Mouse (Mus musculus) hindbrain, embryonic 14.5 days (tissue): Measurements from ENCODE around the gene Insl3. TPM values are rescaled to one million over a fixed set of nuclear protein-coding genes. Genes with fewer than 3 reads are reported as not detected.
A peak's percentile ranks its signal among the peaks of the same experiment; 100 is the strongest.

Source experiments
- ATAC-seq: fragments of 200-750 bp; cut with Nextera tagmentation; 2 replicates; pipeline ENCODE4 v1.8.0; 2017; ENCODE audit warnings: moderate number of reproducible peaks, mild to moderate bottlenecking, moderate TSS enrichment, moderate library complexity; ENCODE audit not compliant: low FRiP score
- DNase-seq: peaks from one replicate; pipeline ENCODE4 v3.0.0-alpha.2; 2015; ENCODE audit warnings: low spot score
- H3K27ac ChIP-seq: fragments of 300-500 bp; sonication (generic); 2 replicates; pipeline ENCODE4 v1.5.1; 2014; ENCODE audit warnings: mild to moderate bottlenecking, moderate library complexity
- H3K27me3 ChIP-seq: fragments of 300-500 bp; sonication (generic); 2 replicates; pipeline ENCODE4 v1.6.1; 2014; ENCODE audit warnings: mild to moderate bottlenecking, low read length, mixed read lengths; ENCODE audit not compliant: control insufficient read depth, insufficient read depth
- H3K36me3 ChIP-seq: fragments of 300-500 bp; sonication (generic); replicated peaks from 2 replicates; pipeline ENCODE4 v1.6.1; 2014; ENCODE audit not compliant: control insufficient read depth, insufficient read depth
- H3K4me1 ChIP-seq: fragments of 300-500 bp; sonication (generic); replicated peaks from 2 replicates; pipeline ENCODE4 v1.6.1; 2014; ENCODE audit warnings: antibody characterized with exemption, low read length, mixed read lengths; ENCODE audit not compliant: control insufficient read depth, insufficient read depth
- H3K4me2 ChIP-seq: fragments of 300-500 bp; sonication (generic); replicated peaks from 2 replicates; pipeline ENCODE4 v1.6.1; 2014; ENCODE audit warnings: mild to moderate bottlenecking, moderate library complexity
- H3K4me3 ChIP-seq: fragments of 300-500 bp; sonication (generic); replicated peaks from 2 replicates; pipeline ENCODE4 v1.5.1; 2014; ENCODE audit warnings: mild to moderate bottlenecking, low read length
- H3K9ac ChIP-seq: fragments of 300-500 bp; sonication (generic); 2 replicates; pipeline ENCODE4 v1.6.1; 2014
- H3K9me3 ChIP-seq: fragments of 300-500 bp; sonication (generic); 2 replicates; pipeline ENCODE4 v1.6.1; 2016; ENCODE audit warnings: low read length; ENCODE audit not compliant: control insufficient read depth
- WGBS: fragments of 180-500 bp; shearing (Covaris S2); extraction: QIAGEN DNeasy Blood & Tissue Kit; methylation state at CpG from one replicate; pipeline ENCODE4 v1.1.7; 2014; 5-methylcytosine and 5-hydroxymethylcytosine counted together
- polyA plus RNA-seq: library from polyadenylated mRNA; unstranded; fragments of >200 nt; fragmentation: Nextera tagmentation; extraction: Ambion mirVana; gene quantifications from 2 replicates; pipeline ENCODE4 v1.2.1, GENCODE M21; 2014

The Insl3 gene
- polyA plus RNA-seq, 1 experiment from 2014 or later, result 1.4 TPM

DNA sequence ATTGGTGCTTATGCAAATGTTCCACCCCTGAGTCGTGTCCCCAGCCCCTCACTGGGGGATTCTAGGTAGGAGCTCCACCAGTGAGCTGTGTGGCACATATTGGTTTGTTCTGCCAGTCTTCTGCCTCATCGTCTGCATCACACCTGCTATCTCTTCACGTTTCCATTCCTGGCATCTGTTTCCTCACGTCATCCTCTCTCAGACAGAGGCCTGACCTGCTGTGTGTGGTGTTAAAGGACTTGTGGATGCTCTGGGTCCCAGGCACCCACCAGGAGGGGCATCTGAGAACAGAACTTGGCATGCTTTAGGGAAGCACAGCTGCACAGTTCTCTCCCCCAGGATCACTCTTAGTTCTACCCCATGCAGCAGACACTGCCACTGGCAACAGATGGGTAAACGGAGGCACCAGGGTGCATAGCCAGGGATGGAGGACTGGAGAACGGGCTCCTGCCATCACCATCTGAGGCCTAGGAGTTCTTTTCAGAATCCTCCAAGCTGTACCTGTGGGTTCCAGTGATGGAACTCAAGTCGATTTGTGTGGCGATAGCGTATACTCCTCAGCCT is 13.5 kb upstream of the Insl3 start:
- Histone ChIP-seq H3K4me1 (peaks cover 10% of the 10 kb centered on the region; the same call in 1 of the 2 replicates), H3K9ac (peak overlapping the region; percentile 81; the same call in 1 of the 2 replicates), H3K27me3 (peaks cover 43% of the 10 kb centered on the region), H3K4me3 (peak overlapping the region; percentile 58), H3K4me2 (peak overlapping the region; percentile 88), H3K36me3 (no peaks in the 10 kb centered on the region), H3K27ac (no peak overlapping the region), H3K9me3 (no peaks in the 10 kb centered on the region)
- no peak for ATAC-seq
- 33% methylated on average over 9 of the region's 9 CpGs for WGBS
- no peak for DNase-seq

DNA sequence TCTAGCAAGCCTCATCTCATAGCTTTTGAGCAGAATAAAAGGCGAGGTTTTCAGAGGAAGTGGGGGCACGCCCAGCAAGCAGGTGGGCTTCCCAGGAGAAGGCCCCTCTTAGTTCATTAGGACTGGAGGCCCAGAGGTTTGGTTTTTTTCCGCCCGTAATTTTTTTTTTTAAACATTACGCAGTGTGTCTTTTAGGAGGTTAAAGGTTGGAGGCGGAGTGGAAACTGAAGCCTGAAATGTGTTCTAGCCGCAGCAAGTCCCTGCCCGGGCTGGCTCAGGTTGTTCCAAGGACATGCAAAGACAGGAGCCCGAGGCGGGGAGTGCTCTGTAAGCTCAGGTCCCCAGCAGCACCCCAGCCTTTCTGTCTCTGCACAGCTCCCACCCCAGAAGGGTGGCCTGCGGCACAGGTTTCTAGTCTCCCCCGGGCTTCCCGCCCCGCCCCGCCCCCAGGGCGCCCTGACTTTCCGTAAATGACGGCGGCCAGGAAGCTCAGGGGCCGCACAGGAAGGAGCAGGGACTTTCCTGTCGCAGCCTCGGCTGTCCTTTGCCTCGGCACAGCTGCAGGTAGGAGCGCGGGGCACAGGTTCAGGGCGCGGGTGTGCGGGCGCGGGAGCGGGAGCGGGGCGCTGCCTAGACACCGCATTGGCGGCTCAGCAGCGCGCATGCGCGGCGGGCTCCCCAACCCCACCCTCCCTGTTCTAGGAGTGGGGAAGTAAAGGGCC is 12.8 kb upstream of the Insl3 start, which contains the start of gene Jak3:
Gene Jak3, plus strand, starts transcription at position 277 of the 722 bp plus-strand sequence.
- H3K4me1 ChIP-seq, result peaks cover 10% of the 10 kb centered on the region; the same call in 1 of the 2 replicates
- WGBS, result 3% methylated on average over 40 of the region's 40 CpGs
- H3K9me3 ChIP-seq, result no peaks in the 10 kb centered on the region
- no peaks in the 10 kb centered on the region for H3K36me3 ChIP-seq
- peak within 1 kb of the TSS; percentile 81 for H3K9ac ChIP-seq
- DNase-seq (peak; percentile 74), ATAC-seq (peak; percentile 63)
- peak within 1 kb of the TSS; percentile 51; the same call in 1 of the 2 replicates for H3K27ac ChIP-seq
- peak within 1 kb of the TSS; percentile 88 for H3K4me2 ChIP-seq
- peaks cover 50% of the 10 kb centered on the region for H3K27me3 ChIP-seq
- H3K4me3 ChIP-seq, result peak within 1 kb of the TSS; percentile 58

DNA sequence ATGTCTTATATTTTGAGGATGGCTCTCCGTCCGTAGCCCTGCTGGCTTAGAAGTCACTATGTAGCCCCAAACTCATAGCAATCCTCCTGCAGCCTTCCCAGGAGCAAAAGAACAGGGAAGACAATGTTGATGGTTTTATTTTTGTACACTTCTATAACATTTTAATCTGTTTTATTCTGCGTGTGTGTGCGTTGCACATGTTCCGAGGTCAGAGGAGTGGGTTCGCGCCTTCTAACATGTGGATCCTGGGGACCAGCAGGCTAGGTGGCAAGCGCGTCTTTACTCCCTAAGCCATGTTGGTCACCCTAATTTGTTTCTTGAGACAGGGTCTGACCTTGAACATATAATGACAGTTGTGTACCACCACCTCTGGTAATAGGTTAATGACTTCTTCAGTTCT is 12.2 kb upstream of the Insl3 start:
- 50% methylated on average over 9 of the region's 9 CpGs for WGBS
- H3K27me3 ChIP-seq, result peaks cover 56% of the 10 kb centered on the region
- no peaks in the 10 kb centered on the region for H3K36me3 ChIP-seq
- no peak for ATAC-seq
- peak overlapping the region; percentile 88 for H3K4me2 ChIP-seq
- H3K9ac ChIP-seq, result peak overlapping the region; percentile 81; the same call in 1 of the 2 replicates
- no peak for DNase-seq
- H3K9me3 ChIP-seq, result no peaks in the 10 kb centered on the region
- no peak overlapping the region for H3K27ac ChIP-seq
- H3K4me1 ChIP-seq, result peaks cover 9% of the 10 kb centered on the region; the same call in 1 of the 2 replicates
- peak overlapping the region; percentile 58 for H3K4me3 ChIP-seq

DNA sequence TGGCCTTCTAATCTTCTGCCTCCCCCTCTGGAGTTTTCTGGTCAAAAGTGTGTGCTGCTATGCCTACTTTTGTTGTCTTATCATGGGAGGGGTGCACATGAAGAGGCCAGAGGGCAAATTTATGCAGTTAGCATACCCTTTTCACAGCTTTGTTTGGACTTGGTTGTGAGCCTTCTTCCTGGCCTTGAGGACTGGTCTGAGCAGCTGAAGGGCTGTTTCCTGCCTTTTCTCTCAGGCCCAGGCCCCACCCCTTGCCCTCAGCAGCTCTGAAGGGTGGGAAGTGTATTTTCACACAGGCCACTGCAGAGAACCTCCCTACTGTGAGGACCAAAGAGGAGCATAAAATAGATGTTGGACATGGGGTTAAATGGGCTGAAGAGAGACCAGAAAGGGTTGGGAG is 11.5 kb upstream of the Insl3 start:
- Histone ChIP-seq H3K4me2 (no peak overlapping the region), H3K4me3 (no peak overlapping the region), H3K27me3 (peaks cover 64% of the 10 kb centered on the region), H3K27ac (no peak overlapping the region), H3K9ac (no peak overlapping the region), H3K4me1 (peaks cover 4% of the 10 kb centered on the region; the same call in 1 of the 2 replicates), H3K36me3 (no peaks in the 10 kb centered on the region), H3K9me3 (no peaks in the 10 kb centered on the region)
- ATAC-seq (no peak), DNase-seq (no peak)

DNA sequence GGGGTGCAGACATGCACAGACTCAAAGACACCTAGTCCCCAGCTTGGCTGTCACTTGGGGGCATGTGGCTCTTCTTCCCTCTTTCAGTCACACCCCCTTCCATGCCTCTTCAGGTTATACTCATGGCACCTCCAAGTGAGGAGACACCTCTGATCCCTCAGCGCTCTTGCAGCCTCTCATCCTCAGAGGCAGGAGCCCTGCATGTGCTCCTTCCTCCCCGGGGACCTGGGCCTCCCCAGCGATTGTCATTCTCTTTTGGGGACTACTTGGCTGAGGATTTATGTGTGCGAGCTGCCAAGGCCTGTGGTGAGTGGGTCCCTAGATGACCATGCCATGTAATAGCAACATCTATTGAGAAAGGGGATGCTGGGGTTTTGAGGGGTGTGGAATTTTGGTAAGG is 10.8 kb upstream of the Insl3 start:
- 57% methylated on average over 4 of the region's 4 CpGs for WGBS
- H3K27me3 ChIP-seq, result peaks cover 70% of the 10 kb centered on the region

DNA sequence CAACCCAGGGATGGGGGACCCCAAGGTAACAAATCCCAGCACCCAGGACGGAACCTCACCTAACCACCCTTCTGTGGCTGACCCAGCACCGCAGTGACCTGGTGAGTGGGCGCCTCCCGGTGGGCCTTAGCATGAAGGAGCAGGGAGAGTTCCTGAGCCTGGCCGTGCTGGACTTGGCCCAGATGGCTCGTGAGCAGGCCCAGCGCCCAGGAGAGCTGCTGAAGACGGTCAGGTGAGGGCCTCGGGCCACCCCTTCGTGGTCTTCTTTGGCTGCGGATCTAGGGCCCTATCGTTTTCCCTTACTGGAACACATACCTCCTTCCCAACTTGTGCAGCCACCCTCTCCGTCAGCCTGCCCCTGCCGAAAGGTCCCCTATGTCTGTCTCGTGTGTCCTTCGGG is 9.9 kb upstream of the Insl3 start:
- H3K9ac ChIP-seq, result 0 out of 2 replicates have a peak overlapping the region, but pooled peaks have one; percentile 17
- no peak for ATAC-seq

More for the DNA sequence above, 10.8 kb upstream of the Insl3 start:
- peaks cover 4% of the 10 kb centered on the region; the same call in 1 of the 2 replicates for H3K4me1 ChIP-seq
- ATAC-seq (no peak), DNase-seq (no peak)
- no peak overlapping the region for H3K4me3 ChIP-seq
- H3K9me3 ChIP-seq, result no peaks in the 10 kb centered on the region
- no peak overlapping the region for H3K27ac ChIP-seq
- no peak overlapping the region for H3K4me2 ChIP-seq
- no peaks in the 10 kb centered on the region for H3K36me3 ChIP-seq
- H3K9ac ChIP-seq, result no peak overlapping the region

DNA sequence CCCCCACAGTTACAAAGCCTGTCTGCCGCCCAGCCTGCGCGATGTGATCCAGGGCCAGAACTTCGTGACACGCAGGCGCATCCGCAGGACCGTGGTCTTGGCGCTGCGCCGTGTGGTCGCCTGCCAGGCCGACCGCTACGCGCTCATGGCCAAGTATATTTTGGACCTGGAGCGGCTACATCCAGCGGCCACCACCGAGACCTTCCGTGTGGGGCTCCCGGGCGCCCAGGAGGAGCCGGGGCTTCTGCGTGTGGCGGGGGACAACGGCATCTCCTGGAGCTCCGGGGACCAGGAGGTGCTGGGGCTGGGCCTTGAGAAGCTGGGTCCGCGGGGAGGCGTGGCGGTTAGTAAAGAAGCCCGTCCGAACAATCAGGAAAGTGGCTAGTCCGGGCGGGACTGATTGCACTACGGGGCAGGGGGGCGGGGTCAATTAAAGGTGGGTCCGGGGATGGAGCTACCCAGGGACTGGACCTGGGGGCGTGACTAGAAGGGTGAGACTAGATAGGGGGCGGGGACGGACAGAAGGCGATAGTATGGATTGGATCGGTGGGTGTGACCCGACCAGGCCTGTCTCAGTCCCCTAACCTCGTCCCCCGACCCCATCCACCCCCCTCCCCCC is 9.4 kb upstream of the Insl3 start:
- no peak overlapping the region for H3K27ac ChIP-seq
- 2% methylated on average over 46 of the region's 46 CpGs for WGBS
- H3K9me3 ChIP-seq, result no peaks in the 10 kb centered on the region
- DNase-seq (no peak), ATAC-seq (no peak; the same call in 1 of the 2 replicates)
- H3K4me3 ChIP-seq, result peak overlapping the region; percentile 26
- peak overlapping the region; percentile 51 for H3K4me2 ChIP-seq
- 0 out of 2 replicates have a peak overlapping the region, but pooled peaks have one; percentile 17 for H3K9ac ChIP-seq
- no peaks in the 10 kb centered on the region for H3K36me3 ChIP-seq
- peaks cover 4% of the 10 kb centered on the region; the same call in 1 of the 2 replicates for H3K4me1 ChIP-seq
- peaks cover 85% of the 10 kb centered on the region for H3K27me3 ChIP-seq

More for the DNA sequence above, 9.9 kb upstream of the Insl3 start:
- DNase-seq, result no peak
- peaks cover 4% of the 10 kb centered on the region; the same call in 1 of the 2 replicates for H3K4me1 ChIP-seq
- peak overlapping the region; percentile 51 for H3K4me2 ChIP-seq
- peaks cover 79% of the 10 kb centered on the region for H3K27me3 ChIP-seq
- no peak overlapping the region for H3K27ac ChIP-seq
- no peaks in the 10 kb centered on the region for H3K36me3 ChIP-seq
- 12% methylated on average over 16 of the region's 16 CpGs for WGBS
- H3K9me3 ChIP-seq, result no peaks in the 10 kb centered on the region
- H3K4me3 ChIP-seq, result peak overlapping the region; percentile 26

DNA sequence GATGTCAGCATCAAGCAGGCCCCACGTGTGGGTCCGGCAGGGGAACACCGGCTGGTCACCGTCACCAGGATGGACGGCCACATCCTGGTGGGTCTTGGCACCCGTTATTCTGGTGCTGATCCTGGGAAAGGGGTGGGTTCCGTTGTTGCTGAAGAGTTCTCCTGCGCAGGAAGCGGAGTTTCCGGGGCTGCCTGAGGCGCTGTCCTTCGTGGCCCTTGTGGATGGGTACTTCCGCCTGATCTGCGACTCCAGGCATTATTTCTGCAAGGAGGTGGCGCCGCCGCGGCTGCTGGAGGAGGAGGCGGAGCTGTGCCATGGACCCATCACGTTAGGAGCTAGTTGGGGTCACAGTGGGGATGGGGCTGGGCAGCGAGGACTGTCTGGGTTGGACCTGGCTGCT is 8.5 kb upstream of the Insl3 start:
- Histone ChIP-seq H3K27ac (no peak overlapping the region), H3K4me1 (peaks cover 4% of the 10 kb centered on the region; the same call in 1 of the 2 replicates), H3K4me2 (no peak overlapping the region), H3K9me3 (no peaks in the 10 kb centered on the region), H3K9ac (no peak overlapping the region), H3K27me3 (peaks cover 89% of the 10 kb centered on the region), H3K4me3 (no peak overlapping the region), H3K36me3 (no peaks in the 10 kb centered on the region)
- DNase-seq (no peak), ATAC-seq (no peak)
- WGBS, result 5% methylated on average over 21 of the region's 21 CpGs

DNA sequence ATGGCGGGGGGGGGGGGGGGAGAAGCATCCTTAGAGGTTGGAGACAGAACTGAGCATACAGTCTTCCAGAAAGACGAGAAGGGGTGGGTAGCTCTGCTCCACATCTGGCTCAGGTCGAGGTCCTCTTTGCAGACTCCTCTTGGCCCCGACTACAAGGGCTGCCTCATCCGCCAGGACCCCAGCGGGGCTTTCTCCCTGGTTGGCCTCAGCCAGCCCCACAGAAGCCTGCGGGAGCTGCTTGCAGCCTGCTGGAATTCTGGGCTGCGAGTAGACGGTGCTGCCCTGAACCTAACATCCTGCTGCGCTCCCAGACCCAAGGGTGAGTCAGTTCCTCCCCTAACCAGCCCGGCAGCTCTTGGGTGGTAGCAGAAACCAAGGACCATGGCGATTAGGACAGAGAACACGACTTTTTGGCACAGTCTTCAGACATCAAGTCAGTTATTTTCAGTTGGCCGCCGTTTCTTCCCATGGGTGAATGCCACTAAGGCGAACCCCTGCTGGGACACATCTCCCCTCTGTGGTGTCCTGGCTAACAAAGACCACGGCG is 7.6 kb upstream of the Insl3 start:
- Histone ChIP-seq H3K27ac (no peak overlapping the region), H3K9ac (no peak overlapping the region), H3K27me3 (peaks cover 99% of the 10 kb centered on the region), H3K4me3 (no peak overlapping the region), H3K4me2 (no peak overlapping the region), H3K4me1 (peaks cover 9% of the 10 kb centered on the region; the same call in 1 of the 2 replicates), H3K9me3 (no peaks in the 10 kb centered on the region), H3K36me3 (no peaks in the 10 kb centered on the region)
- no peak for ATAC-seq
- WGBS, result 4% methylated on average over 18 of the region's 18 CpGs
- DNase-seq, result no peak
